In genomic region chr8:46599314-46599904, GRCm38 (mm10) we compare ENCODE assay signal across 11 mouse cellular contexts.
"Had no signal": no experiment of that assay in that cellular context is flagged by ENCODE, and none has a peak within 500 bp of the region (broad histone marks: within the 10 kb centered on the region; RNA-seq: fewer than 3 reads in every experiment).

No protein-coding gene starts in this region.

- H3K4me2 ChIP-seq: limb, embryonic 13.5 days; midbrain, embryonic 13.5 days had no signal

- DNase-seq: kidney, adult 11 months; kidney, adult 9 months; kidney, postnatal 36 days; lung, adult 18-20 months; right cerebral cortex, adult 18-20 months; spleen, adult 18-20 months; thymus, adult 18-20 months; thymus, postnatal 14 days had no signal

- H3K27me3 ChIP-seq: limb, embryonic 13.5 days; midbrain, embryonic 13.5 days had no signal

- H3K27ac ChIP-seq: kidney, postnatal 0 days; limb, embryonic 13.5 days; midbrain, embryonic 13.5 days had no signal

- ATAC-seq: midbrain, embryonic 13.5 days had no signal

- H3K4me3 ChIP-seq: limb, embryonic 13.5 days; midbrain, embryonic 13.5 days had no signal

- H3K4me1 ChIP-seq: midbrain, embryonic 13.5 days had no signal

- H3K9me3 ChIP-seq: limb, embryonic 13.5 days; midbrain, embryonic 13.5 days had no signal

- H3K9ac ChIP-seq: limb, embryonic 13.5 days; midbrain, embryonic 13.5 days had no signal

- H3K36me3 ChIP-seq: midbrain, embryonic 13.5 days had no signal
